18 mouse cellular contexts compared by ENCODE assay signal in genomic region chr5:36714832-36715231, GRCm38 (mm10). TPM values are rescaled to one million over a fixed set of nuclear protein-coding genes. Genes with fewer than 3 reads are reported as not detected.
DNase-seq lines count a peak whose midpoint lies in the region; ATAC-seq and TF ChIP-seq lines count a peak whose summit lies in the region.
"Had no signal": no experiment of that assay in that cellular context is flagged by ENCODE, and none has a peak within 500 bp of the region (broad histone marks: within the 10 kb centered on the region; RNA-seq: fewer than 3 reads in every experiment).

No protein-coding gene starts in this region.

- H3K4me2 ChIP-seq in heart, postnatal 0 days (ENCODE audit: low read depth, low read length) = no peak overlapping the region
- no peak overlapping the region for H3K4me2 ChIP-seq in liver, embryonic 16.5 days (ENCODE audit: low read depth, low read length)
- H3K4me2 ChIP-seq: limb, embryonic 12.5 days; lung, embryonic 15.5 days had no signal

- TF ChIP-seq POLR2A in heart, adult 2 months (IDR thresholded peaks at IDR 0.05; ENCODE audit: insufficient read depth, low read depth, low read length) = no peak
- no peak for TF ChIP-seq POLR2A in cerebellum, adult 2 months (IDR thresholded peaks at IDR 0.05; ENCODE audit: borderline replicate concordance, insufficient read depth, low read length)

- intact Hi-C loops in heart, adult 2 months (cut with DNase I) = loop anchor here (2.0 kb wide), 1 partner anchor 28 kb away; no protein-coding TSS in a partner anchor
- intact Hi-C loops in heart, postnatal 14 days (cut with DNase I) = no loop called here

- H3K36me3 ChIP-seq in heart, adult 2 months (ENCODE audit: control insufficient read depth, insufficient read depth, low read length) = no peaks in the 10 kb centered on the region
- H3K36me3 ChIP-seq in heart, postnatal 0 days (replicated peaks; ENCODE audit: control insufficient read depth, insufficient read depth, low read length) = no peaks in the 10 kb centered on the region
- H3K36me3 ChIP-seq in C2C12 (ENCODE audit: control insufficient read depth, insufficient read depth) = no peaks in the 10 kb centered on the region
- H3K36me3 ChIP-seq in liver, embryonic 16.5 days (ENCODE audit: control insufficient read depth, insufficient read depth) = no peaks in the 10 kb centered on the region
- H3K36me3 ChIP-seq: limb, embryonic 12.5 days; lung, embryonic 15.5 days had no signal

- no peak overlapping the region for H3ac ChIP-seq in C2C12 (ENCODE audit: control insufficient read depth, insufficient read length, low read depth)

- no peak for TF ChIP-seq CTCF in heart, adult 2 months (IDR thresholded peaks at IDR 0.05)
- TF ChIP-seq CTCF in heart, postnatal 0 days (IDR thresholded peaks at IDR 0.05; ENCODE audit: low read depth) = no peak
- no peak for TF ChIP-seq CTCF in C2C12 (IDR thresholded peaks at IDR 0.05; ENCODE audit: control insufficient read depth, insufficient read depth, insufficient read length)
- no peak for TF ChIP-seq CTCF in cerebellum, adult 2 months (IDR thresholded peaks at IDR 0.05; ENCODE audit: borderline replicate concordance, insufficient read depth, low read depth, low read length)

- ATAC-seq in heart, postnatal 0 days (ENCODE audit: insufficient read depth, low read depth) = no peak
- ATAC-seq in liver, embryonic 16.5 days (ENCODE audit: low read depth) = no peak
- ATAC-seq in megakaryocyte progenitor cell, adult 5-6 weeks (replicated peaks; ENCODE audit: poor library complexity) = no peak
- ATAC-seq: forebrain, embryonic 14.5 days; hindbrain, postnatal 0 days had no signal

- no peak overlapping the region for H3K9ac ChIP-seq in heart, adult 2 months (ENCODE audit: low read depth, low read length)
- no peak overlapping the region for H3K9ac ChIP-seq in heart, postnatal 0 days (replicated peaks; ENCODE audit: low read depth, low read length)
- 0 out of 2 replicates have a peak overlapping the region, but pooled peaks have one; percentile 21 for H3K9ac ChIP-seq in liver, embryonic 16.5 days (ENCODE audit: low read depth, low read length)
- H3K9ac ChIP-seq: limb, embryonic 12.5 days; lung, embryonic 15.5 days had no signal

- peak overlapping the region; percentile 88 for H3K27ac ChIP-seq in heart, adult 2 months
- H3K27ac ChIP-seq in heart, postnatal 0 days (ENCODE audit: low read depth) = peak overlapping the region; percentile 61
- H3K27ac ChIP-seq in liver, embryonic 16.5 days (ENCODE audit: low read length) = no peak overlapping the region; the same call in 1 of the 2 replicates
- no peak overlapping the region for H3K27ac ChIP-seq in cerebellum, adult 2 months (ENCODE audit: insufficient read depth, low read length)
- H3K27ac ChIP-seq: hindbrain, postnatal 0 days; limb, embryonic 12.5 days; lung, embryonic 15.5 days had no signal

- no peaks in the 10 kb centered on the region for H3K79me3 ChIP-seq in C2C12 (ENCODE audit: low read depth)

- H3K79me2 ChIP-seq in heart, adult 2 months (replicated peaks; ENCODE audit: control insufficient read depth, insufficient read depth, low read length) = no peaks in the 10 kb centered on the region
- no peaks in the 10 kb centered on the region for H3K79me2 ChIP-seq in C2C12 (ENCODE audit: control insufficient read depth, insufficient read depth)

- no peaks in the 10 kb centered on the region for H3K27me3 ChIP-seq in heart, adult 2 months (ENCODE audit: control insufficient read depth, insufficient read depth, low read length)
- H3K27me3 ChIP-seq in heart, postnatal 0 days (ENCODE audit: control insufficient read depth, insufficient read depth, low read length) = no peaks in the 10 kb centered on the region
- no peaks in the 10 kb centered on the region for H3K27me3 ChIP-seq in C2C12 (ENCODE audit: control insufficient read depth, insufficient read depth, insufficient read length)
- no peaks in the 10 kb centered on the region for H3K27me3 ChIP-seq in liver, embryonic 16.5 days (ENCODE audit: control insufficient read depth, insufficient read depth, low read depth, low read length)
- no peaks in the 10 kb centered on the region for H3K27me3 ChIP-seq in cerebellum, adult 2 months (ENCODE audit: control insufficient read depth, insufficient read depth, low read length)

- no peak for DNase-seq in heart, adult 2 months
- no peak for DNase-seq in heart, adult 11 months
- DNase-seq in heart, postnatal 0 days (ENCODE audit: low spot score) = no peak
- no peak for DNase-seq in heart, postnatal 14 days
- DNase-seq in cerebellum, adult 2 months = no peak
- DNase-seq: B cell, adult 2 months; cerebellum, postnatal 25 days; kidney, adult 8-10 months; kidney, postnatal 4 days; midbrain, embryonic 14.5 days; thymus, postnatal 4 days had no signal

- H3K4me3 ChIP-seq in heart, adult 2 months = no peak overlapping the region
- H3K4me3 ChIP-seq in heart, postnatal 0 days (ENCODE audit: low read depth, low read length) = no peak overlapping the region
- no peak overlapping the region for H3K4me3 ChIP-seq in C2C12 (ENCODE audit: insufficient read depth, poor library complexity, severe bottlenecking)
- no peak overlapping the region for H3K4me3 ChIP-seq in liver, embryonic 16.5 days (ENCODE audit: low read depth, low read length)
- H3K4me3 ChIP-seq in cerebellum, adult 2 months (replicated peaks; ENCODE audit: insufficient read depth, low read depth, low read length) = no peak overlapping the region
- H3K4me3 ChIP-seq: limb, embryonic 12.5 days; lung, embryonic 15.5 days had no signal

- peaks cover 15% of the 10 kb centered on the region for H3K4me1 ChIP-seq in heart, adult 2 months (ENCODE audit: control insufficient read depth, insufficient read depth, low read length)
- H3K4me1 ChIP-seq in heart, postnatal 0 days (ENCODE audit: control insufficient read depth, insufficient read depth) = peaks cover 32% of the 10 kb centered on the region
- peaks cover 62% of the 10 kb centered on the region for H3K4me1 ChIP-seq in liver, embryonic 16.5 days (ENCODE audit: control insufficient read depth, low read depth, low read length)
- H3K4me1 ChIP-seq in cerebellum, adult 2 months (ENCODE audit: control insufficient read depth, insufficient read depth, low read length) = peaks cover 22% of the 10 kb centered on the region

- TF ChIP-seq EP300 in heart, adult 2 months (IDR thresholded peaks at IDR 0.05; ENCODE audit: insufficient read depth, low read depth, low read length) = no peak
- no peak for TF ChIP-seq EP300 in heart, postnatal 0 days (IDR thresholded peaks at IDR 0.05; ENCODE audit: low read depth)

- WGBS in heart, adult 2 months = 48% methylated on average over 3 of the region's 3 CpGs
- WGBS in heart, postnatal 0 days = 54% methylated on average over 3 of the region's 3 CpGs
- WGBS in liver, embryonic 16.5 days (ENCODE audit: insufficient replicate concordance) = 72% methylated on average over 3 of the region's 3 CpGs
- WGBS in cerebellum, adult 2 months = 84% methylated on average over 3 of the region's 3 CpGs

- no peaks in the 10 kb centered on the region for H3K9me3 ChIP-seq in heart, postnatal 0 days (replicated peaks; ENCODE audit: control insufficient read depth, low read length)
- no peaks in the 10 kb centered on the region for H3K9me3 ChIP-seq in liver, embryonic 16.5 days (replicated peaks; ENCODE audit: control insufficient read depth, low read length)
- H3K9me3 ChIP-seq: limb, embryonic 12.5 days; lung, embryonic 15.5 days had no signal

TF ChIP-seq in C2C12, 6 proteins besides CTCF, POLR2A, EP300 and RAD21:
- no peak for TF ChIP-seq MAX (IDR thresholded peaks at IDR 0.05)
- TF ChIP-seq MYOG (IDR thresholded peaks at IDR 0.05; ENCODE audit: control insufficient read depth, extremely low read depth, insufficient read length) = no peak
- peak; percentile 88 for TF ChIP-seq FOSL1 (IDR thresholded peaks at IDR 0.05; ENCODE audit: insufficient read depth, low read length, poor library complexity, severe bottlenecking)
- TF ChIP-seq CEBPB (IDR thresholded peaks at IDR 0.05; ENCODE audit: low read depth) = peak; percentile 38
- TF ChIP-seq USF1 (IDR thresholded peaks at IDR 0.05; ENCODE audit: low read depth) = no peak
- TF ChIP-seq MYOD1 (IDR thresholded peaks at IDR 0.05; ENCODE audit: control insufficient read depth, insufficient read length, low read depth) = no peak

RNA-seq across cellular contexts. Expression of gene D5Ertd579e, which starts 19.0 kb away (rescaled TPM):
- total RNA-seq in heart, adult 2 months (2021) = 100 to 1,000 TPM in 1 of 2 experiments, 10 to 100 TPM in 1; 81.8 to 104 TPM
- polyA plus RNA-seq in heart, adult 2 months (2012; rRNA removed) = 22.5 and 45.3 TPM in 2 replicates
- 52.6 and 81.9 TPM in 2 replicates for total RNA-seq in heart, postnatal 0 days (2014; rRNA removed; ENCODE audit: low replicate concordance)
- 21.8 and 28.5 TPM in 2 replicates for polyA plus RNA-seq in heart, postnatal 0 days (2015; fragmentation: Nextera tagmentation; extraction: Ambion mirVana)
- total RNA-seq in heart, postnatal 14 days (2021) = 10 to 100 TPM; 88.3 to 89.1 TPM
- 8.6 TPM for polyA plus RNA-seq in C2C12 (2012; fragmentation: generic; extraction: Trizol)
- polyA plus RNA-seq in liver, embryonic 16.5 days (2015; fragmentation: Nextera tagmentation; extraction: Ambion mirVana) = 22.6 and 23.2 TPM in 2 replicates
- 13.3 and 16.0 TPM in 2 replicates for total RNA-seq in megakaryocyte progenitor cell, adult 5-6 weeks (2015)
- total RNA-seq in megakaryocyte progenitor cell, adult 5-6 weeks (2017) = 20.2 and 41.1 TPM in 2 replicates
- 69.4 and 75.9 TPM in 2 replicates for polyA plus RNA-seq in cerebellum, adult 2 months (2012; rRNA removed)

RNA-seq across cellular contexts. Expression of gene Bloc1s4, which starts 33.6 kb away (rescaled TPM):
- total RNA-seq in heart, adult 2 months (2021) = 10 to 100 TPM; 11.1 to 13.5 TPM
- polyA plus RNA-seq in heart, adult 2 months (2012; rRNA removed) = 8.8 and 9.7 TPM in 2 replicates
- 7.5 and 14.8 TPM in 2 replicates for total RNA-seq in heart, postnatal 0 days (2014; rRNA removed; ENCODE audit: low replicate concordance)
- polyA plus RNA-seq in heart, postnatal 0 days (2015; fragmentation: Nextera tagmentation; extraction: Ambion mirVana) = 18.4 and 18.5 TPM in 2 replicates
- total RNA-seq in heart, postnatal 14 days (2021) = 10 to 100 TPM; 11.9 to 12.2 TPM
- polyA plus RNA-seq in C2C12 (2012; fragmentation: generic; extraction: Trizol) = 18.7 TPM
- polyA plus RNA-seq in liver, embryonic 16.5 days (2015; fragmentation: Nextera tagmentation; extraction: Ambion mirVana) = 11.3 and 12.6 TPM in 2 replicates
- total RNA-seq in megakaryocyte progenitor cell, adult 5-6 weeks (2015) = 10.0 and 14.6 TPM in 2 replicates
- total RNA-seq in megakaryocyte progenitor cell, adult 5-6 weeks (2017) = 13.7 and 16.9 TPM in 2 replicates
- 27.0 and 27.7 TPM in 2 replicates for polyA plus RNA-seq in cerebellum, adult 2 months (2012; rRNA removed)

Comparison
In these comparisons a context has a peak if more than half of its experiments do, and no peak if none do; other contexts are left out.
1. H3K27ac ChIP-seq: peak in heart, adult 2 months (single experiment) and heart, postnatal 0 days (single experiment); none in liver, embryonic 16.5 days (single experiment) and cerebellum, adult 2 months (single experiment).